Mouse (Mus musculus) embryo, embryonic 11 days (tissue): ENCODE results near the gene Baiap2l2.

Experiments
- DNase-seq: peaks from one replicate; pipeline ENCODE4 v3.0.0-alpha.2; 2015

Baiap2l2 gene

DNA sequence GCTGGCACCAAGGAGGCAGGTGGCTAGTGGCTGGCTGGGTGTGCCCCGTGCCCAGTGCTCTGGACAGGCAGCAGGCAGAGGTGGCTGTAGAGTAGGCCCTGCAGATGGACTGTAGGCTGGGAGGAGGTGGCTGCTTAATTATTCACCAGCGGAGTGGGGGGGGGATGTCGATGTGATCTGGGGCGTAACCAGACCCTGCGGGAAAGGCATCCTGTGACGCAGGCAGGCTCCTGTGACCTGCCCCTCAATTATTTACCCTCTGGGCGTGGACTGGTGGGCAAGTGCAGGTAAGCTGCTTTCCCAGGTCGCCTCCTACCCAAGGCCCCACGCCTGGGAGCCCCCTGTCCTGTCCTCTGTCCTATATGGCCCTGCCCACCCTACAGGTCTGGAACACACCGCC lies at the start of gene Baiap2l2:
Gene Baiap2l2, minus strand, starts transcription at position 139 of the 400 bp plus-strand sequence.
- DNase-seq, result no peak

DNA sequence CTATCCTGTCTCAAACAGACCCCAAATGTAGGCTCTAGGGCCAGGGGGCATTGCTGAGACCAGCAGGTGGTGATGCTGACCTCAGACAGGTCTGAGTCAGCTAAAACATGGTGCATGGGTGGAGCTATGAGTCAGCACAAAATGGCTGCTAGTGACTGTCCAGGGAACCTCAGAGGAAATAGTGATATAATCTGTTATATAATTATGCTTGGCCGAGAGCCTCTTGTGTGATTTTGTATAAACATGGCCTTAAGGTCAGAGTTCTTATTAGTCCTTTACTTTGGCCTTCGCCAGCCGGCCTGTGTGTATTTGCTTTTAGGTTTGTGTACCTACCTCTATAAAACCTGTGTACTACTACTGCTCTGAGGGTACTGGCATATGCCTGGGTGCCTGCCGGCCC lies 48.1 kb upstream of the Baiap2l2 start:
- no peak for DNase-seq

DNA sequence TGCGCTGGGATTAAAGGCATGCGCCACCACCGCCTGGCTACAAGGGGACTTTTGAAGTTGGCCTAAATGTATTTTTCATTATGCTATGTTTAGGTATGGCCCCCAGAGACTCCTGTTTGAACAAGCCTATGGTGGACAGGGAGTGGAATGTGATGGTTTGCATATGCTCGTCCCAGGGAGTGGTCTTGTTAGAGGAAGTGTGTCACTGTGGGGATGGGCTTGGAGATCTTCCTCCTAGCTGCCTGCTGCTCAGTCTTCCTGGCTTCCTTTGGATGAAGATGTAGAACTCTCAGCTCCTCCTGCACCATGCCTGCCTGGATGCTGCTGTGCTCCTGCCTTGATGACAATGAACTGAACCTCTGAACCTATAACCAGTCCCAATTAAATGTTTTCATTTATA lies 45.2 kb upstream of the Baiap2l2 start:
- DNase-seq, result peak; percentile 50

DNA sequence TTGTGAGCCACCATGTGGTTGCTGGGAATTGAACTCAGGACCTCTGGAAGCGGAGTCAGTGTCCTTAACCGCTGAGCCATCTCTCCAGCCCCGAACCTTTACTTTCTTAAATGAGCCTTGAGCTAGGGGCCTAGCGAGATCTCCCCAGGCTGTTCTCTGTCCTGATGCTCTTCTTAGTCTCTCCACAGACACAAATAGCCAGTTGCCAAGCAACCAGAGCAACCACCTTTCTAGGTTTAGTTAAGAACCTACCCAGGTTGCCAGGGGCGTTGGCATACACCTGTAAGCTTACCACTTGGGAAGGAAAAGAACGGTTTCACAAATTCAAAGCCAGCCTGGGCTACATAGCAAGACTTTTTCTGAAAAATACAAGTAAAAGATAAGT lies 44.6 kb upstream of the Baiap2l2 start:
- no peak for DNase-seq

DNA sequence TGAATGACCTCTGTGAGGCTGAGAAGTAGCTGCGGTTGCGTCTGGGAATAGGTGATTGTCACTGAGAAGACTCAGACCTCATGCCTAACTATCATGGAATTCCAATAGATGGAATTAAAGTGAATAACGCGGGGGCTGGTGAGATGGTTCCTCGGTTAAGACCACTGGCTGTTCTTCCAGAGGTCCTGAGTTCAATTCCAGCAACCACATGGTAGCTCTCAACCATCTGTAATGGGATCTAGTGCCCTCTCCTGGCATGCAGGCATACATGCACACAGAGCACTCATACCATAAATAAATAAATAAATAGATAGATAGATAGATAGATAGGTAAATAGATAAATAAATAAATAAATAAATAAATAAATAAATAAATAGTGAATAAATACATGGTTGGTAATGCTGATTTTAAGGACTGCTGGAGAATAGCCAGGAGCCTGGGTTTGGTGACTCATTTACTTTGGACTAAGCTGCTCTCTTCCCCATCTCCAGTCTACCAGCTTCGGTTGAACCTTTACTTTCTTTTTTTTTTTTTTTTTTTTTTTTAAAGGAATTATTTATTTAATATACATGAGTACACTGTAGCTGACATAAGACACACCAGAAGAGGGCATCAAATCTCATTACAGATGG lies 44.1 kb upstream of the Baiap2l2 start:
- DNase-seq, result no peak

DNA sequence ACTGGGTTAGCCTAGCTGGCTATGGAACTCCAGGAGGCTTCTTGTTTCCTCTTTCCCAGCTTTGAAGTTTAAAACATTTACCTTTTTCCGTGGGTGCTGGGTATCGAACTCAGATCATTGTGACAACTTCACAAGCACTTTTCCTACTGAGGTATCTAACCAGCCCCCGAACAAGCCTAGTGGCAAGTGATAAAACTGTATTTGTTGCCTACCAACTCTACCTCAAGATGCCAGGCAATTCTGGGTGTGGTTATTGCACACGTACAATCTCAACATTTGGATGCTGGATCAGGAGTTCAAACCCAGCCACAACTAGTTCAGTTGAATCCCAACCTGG lies 43.6 kb upstream of the Baiap2l2 start:
- no peak for DNase-seq

DNA sequence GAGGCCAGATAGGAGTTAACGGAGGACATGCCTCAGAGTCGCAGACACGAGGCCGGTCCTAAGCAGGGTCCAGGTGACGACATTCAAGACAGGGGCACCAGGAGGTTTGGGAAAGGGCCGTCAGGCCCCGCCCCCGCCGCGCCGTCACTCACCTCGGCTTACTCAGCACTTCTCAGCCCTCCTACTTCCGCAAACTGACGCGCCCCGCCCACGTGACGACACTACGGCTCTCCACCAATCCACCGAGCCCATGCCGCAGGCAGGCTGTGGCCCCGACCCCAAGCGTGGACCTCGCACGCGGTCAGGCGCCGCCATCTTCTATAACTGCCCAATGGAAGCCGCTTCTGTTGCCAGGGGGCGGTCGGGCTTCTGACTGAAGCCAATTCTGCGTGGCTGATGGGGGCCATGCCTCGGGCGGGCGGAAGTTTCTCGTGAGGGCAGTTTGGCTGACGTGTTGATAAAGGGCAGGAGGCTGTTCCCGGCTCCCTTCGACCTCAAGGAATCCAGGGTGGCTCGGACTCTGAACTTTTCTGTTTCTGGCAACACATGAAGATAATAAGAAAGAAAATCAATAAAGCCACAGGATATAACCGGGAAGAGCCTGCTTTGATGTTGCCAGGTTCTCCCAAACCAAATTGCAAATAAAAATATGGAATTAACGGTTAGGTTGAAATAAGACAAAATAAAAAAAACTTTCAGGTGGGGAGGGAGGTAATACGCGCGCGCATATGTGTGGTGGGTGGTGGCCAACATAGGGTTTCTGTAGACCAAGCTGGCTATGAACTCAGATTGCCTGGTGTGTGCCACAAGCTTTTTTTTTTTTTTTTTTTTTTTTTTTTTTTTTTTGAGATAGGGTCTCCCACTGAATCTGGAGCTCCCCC lies 43.0 kb upstream of the Baiap2l2 start, which contains the start of gene Pla2g6:
Gene Pla2g6, minus strand, starts transcription at position 333 of the 881 bp plus-strand sequence.
- DNase-seq, result peak; percentile 100

DNA sequence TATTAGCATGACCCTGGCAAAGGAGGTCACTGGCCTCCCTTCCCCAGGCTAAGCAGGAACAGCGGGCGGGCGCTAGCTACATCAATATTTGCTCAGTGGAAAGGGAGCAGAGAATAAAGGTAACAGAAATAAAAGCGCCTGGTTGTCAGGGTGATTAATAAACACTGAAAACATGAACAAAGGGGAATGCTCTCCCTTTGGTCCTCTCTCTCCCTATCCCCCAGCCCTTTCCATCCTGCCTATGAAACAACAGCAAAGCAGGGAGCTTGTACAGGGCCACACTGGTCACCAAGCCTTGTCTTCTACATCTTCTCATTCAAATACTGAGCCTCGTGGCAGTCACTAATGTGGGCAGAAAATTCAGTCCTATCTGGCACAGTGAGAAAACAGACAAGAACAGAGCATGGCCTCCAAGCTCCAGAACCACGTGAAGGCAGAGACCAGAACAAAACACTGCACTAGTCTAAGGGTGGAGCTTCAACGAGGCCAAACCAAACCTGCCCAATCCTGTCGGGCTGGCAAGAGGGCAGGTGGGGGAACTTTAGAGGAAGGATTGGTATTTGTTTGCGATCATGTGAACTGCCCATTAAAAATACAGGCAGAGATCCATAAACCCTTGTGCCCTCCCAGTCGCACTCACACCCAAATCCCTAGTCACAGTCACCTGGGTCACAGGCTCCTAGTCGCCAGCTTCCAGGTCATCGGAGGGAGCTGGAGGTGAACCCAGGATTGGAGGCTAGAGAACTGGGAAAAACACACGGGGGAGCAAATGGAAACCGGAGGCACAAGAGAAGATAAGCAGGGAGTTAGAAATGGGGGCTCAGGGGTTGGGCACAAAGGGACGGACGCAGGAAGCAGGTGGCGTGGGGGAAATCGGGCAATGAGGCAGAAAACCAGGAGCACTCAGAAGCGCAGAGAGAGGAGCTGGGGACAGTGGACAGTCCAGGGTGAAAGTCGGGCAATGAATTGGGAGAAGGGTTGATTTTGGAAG lies 41.9 kb upstream of the Baiap2l2 start:
- peak; percentile 67 for DNase-seq

DNA sequence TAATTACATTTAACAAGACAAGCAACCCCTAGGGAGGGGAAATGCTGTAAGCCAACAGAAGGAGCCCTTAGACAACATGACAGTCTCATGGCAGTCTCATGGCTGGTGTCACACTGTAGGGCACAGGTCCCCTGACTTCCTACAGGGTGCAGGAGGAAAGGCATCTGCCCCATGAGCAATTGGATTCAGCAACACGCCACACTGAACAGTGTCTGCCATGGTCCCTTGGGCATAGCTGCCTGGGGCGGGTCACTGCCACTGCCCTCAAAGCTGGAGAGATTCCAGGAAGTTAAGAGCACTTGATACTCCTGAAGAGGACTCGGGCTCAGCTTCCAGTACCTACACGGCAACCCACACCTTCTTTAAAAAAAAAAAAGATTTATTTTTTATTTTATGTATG lies 40.9 kb upstream of the Baiap2l2 start:
- no peak for DNase-seq

DNA sequence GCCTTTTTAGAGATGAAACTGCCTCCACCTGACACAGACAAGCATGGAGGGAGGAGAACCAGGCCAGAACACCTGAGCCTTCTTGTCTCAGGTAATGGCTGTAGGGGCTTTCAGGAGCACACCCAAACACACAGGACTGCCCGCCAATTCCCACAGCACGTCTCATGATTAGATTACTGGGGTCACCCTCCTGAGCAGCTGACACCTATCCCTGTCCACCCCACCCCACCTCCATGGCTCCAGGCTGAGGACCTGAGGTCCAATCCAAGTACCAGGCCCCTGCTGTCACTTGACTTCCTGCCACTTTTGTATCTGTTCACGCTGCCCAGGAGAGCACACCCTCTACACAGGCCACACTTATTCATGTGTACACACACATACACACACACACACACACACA lies 40.4 kb upstream of the Baiap2l2 start:
- no peak for DNase-seq

DNA sequence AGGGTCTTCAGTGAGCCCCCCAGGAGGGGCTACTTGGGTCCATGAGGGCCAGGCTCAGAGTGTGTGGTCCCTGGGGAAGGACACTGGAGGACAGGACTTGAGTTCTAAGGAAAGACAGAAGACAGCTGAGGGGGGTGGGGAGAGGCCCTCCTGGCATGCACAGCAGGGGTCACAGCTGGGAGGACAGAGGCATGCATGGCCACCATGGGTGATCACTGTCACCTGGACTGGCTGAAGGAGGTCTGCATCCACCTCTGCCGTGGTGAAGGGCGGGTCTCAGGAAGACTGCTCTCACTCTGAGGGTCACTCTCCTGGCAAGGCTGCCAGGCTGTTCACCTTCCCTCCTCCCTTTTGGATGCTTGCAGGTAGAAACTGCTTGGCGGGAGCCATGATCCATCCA lies 39.0 kb upstream of the Baiap2l2 start:
- DNase-seq, result no peak

DNA sequence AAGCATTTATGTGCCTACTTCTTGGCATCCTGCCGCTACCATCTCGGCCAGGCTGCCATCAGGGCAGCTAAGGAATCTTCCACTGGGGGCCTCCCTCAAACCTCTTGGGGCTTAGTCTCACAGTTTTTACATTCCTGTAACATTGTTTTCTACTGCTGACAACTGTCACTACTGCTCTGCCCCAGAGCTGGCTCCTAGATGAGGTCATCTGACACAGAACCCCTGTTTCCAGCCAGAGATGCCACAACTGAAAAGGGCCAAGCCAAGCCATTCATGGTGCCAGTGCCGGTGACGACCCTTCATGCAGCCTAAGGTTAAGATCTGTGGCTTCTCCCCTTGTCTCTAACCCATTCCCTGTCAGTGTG lies 38.4 kb upstream of the Baiap2l2 start:
- DNase-seq, result no peak

DNA sequence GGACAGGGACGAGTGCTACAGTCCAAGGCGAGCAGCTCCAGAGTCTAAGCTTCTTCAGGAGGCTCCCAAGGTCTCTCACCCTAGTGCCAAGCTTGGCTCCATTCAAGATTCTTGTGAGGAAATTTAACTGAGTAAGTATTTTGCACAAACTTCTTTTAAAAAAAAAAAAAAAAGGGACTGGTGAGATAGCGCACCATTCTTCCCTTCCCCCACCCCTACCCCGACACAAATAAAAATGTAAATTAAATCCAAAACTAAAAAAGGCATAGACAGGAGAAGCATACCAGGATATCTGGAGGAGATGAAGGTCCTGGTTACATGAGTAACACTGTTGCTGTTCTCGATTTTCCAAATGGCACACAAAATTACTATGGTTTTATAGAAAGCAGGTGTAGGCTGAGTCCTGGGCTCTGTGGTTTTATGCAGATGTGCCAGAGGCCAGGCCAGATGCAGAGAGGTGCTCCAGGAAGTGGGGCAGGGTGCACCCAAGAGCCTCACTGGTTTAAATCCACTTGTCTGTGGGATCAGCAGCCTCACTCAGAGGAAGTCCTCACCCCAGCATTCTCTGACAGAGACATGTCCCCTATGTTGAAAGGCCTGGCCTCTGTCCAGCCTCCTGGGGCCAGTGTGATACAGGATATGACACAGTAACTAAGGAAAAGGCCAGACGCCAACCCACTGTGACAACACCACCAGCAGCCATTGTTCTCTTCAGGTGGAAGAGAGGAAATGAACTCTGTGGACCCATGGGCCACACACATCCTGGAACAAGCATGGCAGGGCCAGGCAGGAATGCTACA lies 37.9 kb upstream of the Baiap2l2 start:
- DNase-seq, result no peak

DNA sequence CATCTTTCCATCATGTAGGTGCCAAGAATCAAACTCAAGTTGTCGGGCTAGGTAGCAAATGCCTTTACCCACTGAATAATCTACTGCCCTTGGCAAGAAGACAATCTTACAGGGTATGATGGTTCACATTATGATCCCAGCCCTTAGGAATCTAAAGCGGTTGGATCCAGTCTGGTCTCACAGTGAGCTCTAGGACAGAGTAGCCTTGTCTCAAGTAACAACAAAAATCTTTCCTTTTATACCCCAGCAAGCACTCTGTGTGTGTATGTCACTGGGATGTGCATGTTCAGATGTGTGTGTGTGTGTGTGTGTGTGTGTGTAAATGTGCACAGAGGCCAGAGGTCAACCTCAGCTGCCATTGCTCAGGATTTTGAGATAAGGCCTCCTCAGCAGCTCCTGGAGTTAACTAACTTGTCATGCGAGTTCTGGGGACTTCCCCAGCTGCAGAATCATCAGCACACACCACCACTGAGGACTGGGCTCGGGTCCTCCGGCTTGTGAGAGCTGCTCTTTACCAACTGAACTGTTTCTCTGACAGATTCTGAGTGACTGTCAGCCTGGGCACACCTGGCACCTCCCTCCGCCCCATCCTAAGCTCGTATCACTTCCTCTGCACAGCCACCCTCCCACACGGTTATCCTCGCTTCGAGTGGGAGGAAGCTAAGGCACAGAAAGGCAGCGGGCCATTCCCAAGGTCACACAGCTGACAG lies 37.1 kb upstream of the Baiap2l2 start:
- DNase-seq, result no peak

DNA sequence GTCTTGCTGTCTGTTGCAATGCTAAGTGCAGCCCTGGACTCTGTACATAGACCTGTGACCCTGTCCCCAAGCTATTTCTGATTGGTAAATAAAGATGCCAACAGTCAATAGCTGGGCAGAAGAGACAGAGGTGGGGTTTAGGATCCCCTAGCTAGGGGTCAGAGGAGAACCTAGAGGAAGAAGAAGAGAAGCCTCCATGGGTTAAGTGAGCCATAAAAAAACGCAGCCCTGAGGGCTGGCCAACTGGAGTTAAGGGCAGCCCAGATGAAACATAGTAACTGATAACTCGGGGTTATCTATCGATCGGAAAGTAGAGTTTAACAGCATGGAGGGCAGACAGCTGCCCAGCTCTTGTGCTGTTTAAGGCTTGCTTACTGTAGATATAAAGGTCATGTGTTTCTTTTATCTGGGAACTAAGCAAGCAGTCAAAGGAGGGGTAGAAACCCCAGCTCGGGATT lies 36.4 kb upstream of the Baiap2l2 start:
- DNase-seq, result no peak

DNA sequence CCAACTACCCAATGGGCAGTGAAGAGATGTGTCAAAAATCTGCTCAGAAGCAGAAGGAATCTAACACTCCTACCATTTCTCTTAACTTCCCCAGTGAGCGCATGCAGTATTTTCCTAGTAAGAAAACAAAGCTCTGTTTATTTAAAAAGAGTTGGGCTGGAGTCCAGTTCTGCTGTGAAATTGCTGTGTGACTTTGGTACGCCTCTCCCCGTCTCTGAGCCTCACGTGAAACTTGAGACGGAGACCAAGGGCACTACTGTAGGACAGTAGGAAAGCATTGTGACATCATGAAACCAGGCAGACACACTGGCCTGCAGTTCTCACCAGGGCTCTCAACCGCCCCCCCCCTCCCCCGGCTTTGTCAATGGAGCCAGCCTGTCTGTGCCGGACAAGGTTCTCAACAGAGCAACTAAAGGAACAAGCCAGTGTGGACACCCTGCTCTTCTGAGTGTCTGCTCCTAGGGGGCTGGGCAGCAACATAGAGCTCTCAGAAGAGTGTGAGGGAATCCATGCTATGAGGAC lies 28.6 kb upstream of the Baiap2l2 start:
- no peak for DNase-seq

DNA sequence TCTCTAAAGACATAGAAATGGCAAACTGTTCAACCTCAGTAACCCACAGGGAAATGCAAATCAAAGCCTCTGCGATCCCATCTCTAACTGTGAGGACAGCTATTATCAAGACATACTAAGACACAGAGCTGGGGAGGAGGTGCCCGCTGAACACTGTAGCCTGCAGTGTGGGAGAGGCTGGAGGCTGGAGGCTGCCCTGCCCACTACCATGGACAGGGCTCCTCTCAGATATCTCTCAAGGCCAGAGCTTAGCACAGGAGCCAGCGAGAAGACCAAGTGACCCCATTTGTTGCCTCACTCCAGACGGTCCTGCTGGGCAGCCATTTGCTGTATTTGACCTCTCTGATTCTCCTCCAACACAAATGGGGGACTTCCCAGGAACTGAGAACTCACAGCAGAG lies 22.5 kb upstream of the Baiap2l2 start:
- no peak for DNase-seq

DNA sequence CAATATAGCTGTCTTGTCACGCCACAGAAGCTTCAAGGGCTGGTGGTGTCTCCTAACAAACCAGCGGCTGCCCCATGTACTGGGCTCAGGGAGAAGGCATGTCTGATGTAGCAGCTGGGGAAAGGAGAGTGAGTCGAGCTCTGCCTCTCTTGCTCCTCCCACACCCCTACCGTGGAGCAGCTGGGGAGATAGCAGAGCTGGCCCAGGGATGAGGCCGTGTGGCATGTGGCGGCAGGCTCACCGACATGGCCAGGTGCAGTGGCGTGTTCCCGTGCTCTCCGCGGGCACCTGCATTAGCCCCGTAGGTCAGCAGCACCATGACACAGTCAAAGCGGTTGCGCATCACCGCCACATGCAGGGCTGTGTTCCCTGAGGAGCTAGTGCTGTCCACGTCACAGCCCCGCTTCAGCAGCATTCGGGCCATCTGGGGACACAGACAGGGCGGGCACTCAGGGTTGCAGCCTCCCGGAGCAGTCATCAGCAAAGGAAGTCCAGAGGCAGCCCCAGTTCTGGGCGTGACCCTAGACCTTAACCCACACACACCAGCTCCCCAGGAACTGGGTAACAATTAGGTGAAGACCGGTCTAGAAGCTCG lies 20.8 kb upstream of the Baiap2l2 start:
- no peak for DNase-seq

DNA sequence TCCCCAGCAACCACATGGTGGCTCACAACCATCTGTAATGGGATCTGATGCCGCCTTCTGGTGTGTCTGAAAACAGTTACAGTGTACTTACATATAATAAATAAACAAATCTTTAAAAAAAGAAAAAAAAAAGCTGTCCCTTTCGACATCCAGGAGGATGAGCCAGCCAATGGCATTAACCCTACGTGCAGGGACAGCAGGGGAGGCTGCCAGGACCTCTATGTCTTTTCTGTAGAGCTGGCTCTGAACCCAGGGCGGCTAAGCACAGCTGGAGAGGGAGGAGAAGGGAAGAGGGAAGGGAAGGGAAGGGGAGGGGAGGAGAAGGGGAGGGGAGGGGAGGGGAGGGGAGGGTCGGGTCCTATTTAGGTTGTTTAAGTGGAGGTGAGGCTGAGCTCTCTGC lies 19.5 kb upstream of the Baiap2l2 start:
- DNase-seq, result no peak

DNA sequence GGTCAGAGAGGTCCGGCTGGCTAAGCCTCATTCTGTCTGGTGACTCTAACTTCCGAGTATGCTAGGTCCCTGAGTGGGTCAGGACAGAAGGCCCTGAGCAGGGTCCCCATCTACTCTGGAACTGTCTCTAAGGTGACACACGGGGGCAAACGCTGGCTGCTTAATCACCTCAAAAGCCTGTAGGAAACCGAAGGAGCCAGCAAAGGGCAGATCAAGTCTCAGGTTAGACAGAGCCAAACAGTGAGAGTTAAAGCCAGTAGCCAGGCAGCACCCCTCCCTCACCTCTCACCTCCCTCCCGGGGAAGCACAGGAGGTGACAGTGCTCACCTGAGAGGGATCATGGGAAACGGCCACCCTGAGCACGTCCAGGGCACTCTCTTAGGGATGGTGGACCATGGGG lies 18.4 kb upstream of the Baiap2l2 start:
- DNase-seq, result no peak

DNA sequence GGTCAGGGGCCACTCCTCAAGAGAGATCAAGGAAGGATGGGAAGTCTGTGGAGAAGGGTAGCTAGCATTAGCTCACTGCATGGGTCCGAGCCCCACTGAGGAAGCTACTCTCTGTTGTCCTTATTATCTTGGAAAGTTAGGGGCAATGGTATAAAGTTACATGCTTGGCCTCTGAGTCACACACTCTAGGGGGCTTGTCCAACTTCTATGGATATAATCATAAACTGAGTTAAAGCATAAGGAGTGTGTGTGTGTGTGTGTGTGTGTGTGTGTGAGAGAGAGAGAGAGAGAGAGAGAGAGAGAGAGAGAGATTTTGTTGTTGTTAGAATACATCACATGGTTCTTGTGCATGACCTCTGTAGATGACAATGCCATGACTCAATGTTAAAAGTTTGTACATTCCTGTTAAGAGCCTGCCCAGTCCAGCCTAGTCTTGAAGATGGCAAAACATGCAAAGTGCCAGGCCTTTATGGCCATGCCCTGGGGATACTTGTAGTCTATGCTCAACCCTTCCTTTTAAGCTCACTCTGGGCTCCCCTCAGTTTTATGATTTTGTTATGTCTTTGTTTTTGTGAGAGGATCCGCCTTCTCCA lies 14.3 kb upstream of the Baiap2l2 start:
- no peak for DNase-seq
